Mouse (Mus musculus) hindbrain, embryonic 11.5 days (tissue): ENCODE results near the gene Ctnnbl1. TPM values are rescaled to one million over a fixed set of nuclear protein-coding genes. Genes with fewer than 3 reads are reported as not detected.

Experiments used
- ATAC-seq: fragments of 200-750 bp; cut with Nextera tagmentation; 2 replicates; pipeline ENCODE4 v1.8.0; 2017; ENCODE audit warnings: mild to moderate bottlenecking, moderate TSS enrichment, moderate library complexity; ENCODE audit not compliant: low FRiP score
- DNase-seq: peaks from one replicate; pipeline ENCODE4 v3.0.0-alpha.2; 2015; ENCODE audit warnings: low spot score
- H3K27ac ChIP-seq: fragments of 300-500 bp; sonication (generic); 2 replicates; pipeline ENCODE4 v1.5.1; 2014; ENCODE audit warnings: mild to moderate bottlenecking, low read depth, low read length
- H3K27me3 ChIP-seq: fragments of 300-500 bp; sonication (generic); 2 replicates; pipeline ENCODE4 v1.6.1; 2014; ENCODE audit warnings: mild to moderate bottlenecking, low read length, moderate library complexity, mixed read lengths; ENCODE audit not compliant: control insufficient read depth, insufficient read depth
- H3K36me3 ChIP-seq: fragments of 300-500 bp; sonication (generic); 2 replicates; pipeline ENCODE4 v1.6.1; 2014; ENCODE audit warnings: mild to moderate bottlenecking, low read length, moderate library complexity, mixed read lengths; ENCODE audit not compliant: control insufficient read depth, insufficient read depth
- H3K4me1 ChIP-seq: fragments of 300-500 bp; sonication (generic); replicated peaks from 2 replicates; pipeline ENCODE4 v1.6.1; 2014; ENCODE audit warnings: low read length, mixed read lengths; ENCODE audit not compliant: control insufficient read depth, insufficient read depth
- H3K4me2 ChIP-seq: fragments of 300-500 bp; sonication (generic); replicated peaks from 2 replicates; pipeline ENCODE4 v1.6.1; 2014; ENCODE audit warnings: mild to moderate bottlenecking, low read depth, low read length
- H3K4me3 ChIP-seq: fragments of 300-500 bp; sonication (generic); 2 replicates; pipeline ENCODE4 v1.5.1; 2014; ENCODE audit warnings: low read depth, low read length
- H3K9ac ChIP-seq: fragments of 300-500 bp; sonication (generic); 2 replicates; pipeline ENCODE4 v1.6.1; 2014; ENCODE audit warnings: low read depth, low read length
- H3K9me3 ChIP-seq: fragments of 300-500 bp; sonication (generic); 2 replicates; pipeline ENCODE4 v1.6.1; 2016; ENCODE audit warnings: low read length; ENCODE audit not compliant: control insufficient read depth
- WGBS: fragments of 180-500 bp; shearing (Covaris S2); extraction: QIAGEN DNeasy Blood & Tissue Kit; methylation state at CpG from one replicate; pipeline ENCODE4 v1.1.7; 2014; 5-methylcytosine and 5-hydroxymethylcytosine counted together
- polyA plus RNA-seq: library from polyadenylated mRNA; unstranded; fragments of >200 nt; fragmentation: Nextera tagmentation; extraction: Ambion mirVana; gene quantifications from 2 replicates; pipeline ENCODE4 v1.2.1, GENCODE M21; 2014

Ctnnbl1 gene
- 90.1 and 104 TPM in 2 replicates for polyA plus RNA-seq

DNA sequence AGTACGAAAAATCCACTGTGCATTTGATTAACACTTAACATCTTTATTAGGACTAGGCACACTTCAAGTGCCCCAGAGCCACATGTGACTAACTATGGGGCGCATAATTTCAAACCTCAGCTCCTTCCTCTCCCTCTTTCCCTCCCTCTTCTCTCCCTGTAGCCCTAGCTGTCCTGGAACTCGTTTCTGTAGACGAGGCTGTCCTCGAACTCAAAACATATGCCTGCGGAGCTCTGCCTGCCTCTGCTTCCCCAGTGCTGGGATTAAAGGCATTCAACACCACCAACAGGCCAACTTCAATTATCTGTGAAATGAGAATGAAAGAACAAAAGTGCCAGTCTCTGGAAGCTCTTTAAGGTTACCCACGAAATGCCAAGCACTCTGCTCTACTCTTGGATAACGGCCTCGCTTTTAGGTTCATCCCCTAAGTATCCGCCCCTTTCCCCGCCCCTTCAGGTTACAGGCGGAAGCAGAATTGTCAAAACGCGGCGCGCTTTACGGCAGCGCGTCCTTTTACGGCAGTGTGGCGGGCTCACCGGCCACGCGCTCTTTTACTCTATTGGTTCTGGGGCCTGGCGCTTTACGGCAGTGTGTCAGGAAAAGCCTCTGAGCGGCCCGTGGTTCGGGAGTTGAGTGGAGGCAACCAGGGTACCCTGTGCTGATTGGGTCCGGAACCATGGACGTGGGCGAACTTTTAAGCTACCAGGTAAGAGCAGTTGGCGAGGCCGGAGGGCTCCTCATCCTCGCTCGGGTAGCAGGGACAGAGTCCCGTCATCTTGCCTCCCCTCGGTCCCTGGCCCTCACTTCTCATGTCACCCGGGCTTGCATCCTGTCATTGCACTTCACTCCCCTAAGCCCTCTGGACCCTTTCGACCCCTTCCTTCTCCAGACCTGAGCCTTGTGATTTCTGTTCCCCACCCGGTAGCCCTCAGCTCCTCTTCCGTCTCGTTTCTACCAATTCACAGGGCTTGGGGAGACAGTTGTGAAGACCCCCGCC is at the start of gene Ctnnbl1:
Gene Ctnnbl1, plus strand, starts transcription at position 548 of the 997 bp plus-strand sequence.
- peaks cover 2% of the 10 kb centered on the region for H3K4me1 ChIP-seq
- H3K27me3 ChIP-seq = no peaks in the 10 kb centered on the region
- no peaks in the 10 kb centered on the region for H3K9me3 ChIP-seq
- DNase-seq (peak; percentile 100), ATAC-seq (peak; percentile 95)
- peak within 1 kb of the TSS; percentile 77 for H3K9ac ChIP-seq
- H3K27ac ChIP-seq = no peak within 1 kb of the TSS
- H3K4me3 ChIP-seq = peak within 1 kb of the TSS; percentile 81
- WGBS = 11% methylated on average over 44 of the region's 44 CpGs
- no peaks in the 10 kb centered on the region for H3K36me3 ChIP-seq
- peak within 1 kb of the TSS; percentile 68 for H3K4me2 ChIP-seq

DNA sequence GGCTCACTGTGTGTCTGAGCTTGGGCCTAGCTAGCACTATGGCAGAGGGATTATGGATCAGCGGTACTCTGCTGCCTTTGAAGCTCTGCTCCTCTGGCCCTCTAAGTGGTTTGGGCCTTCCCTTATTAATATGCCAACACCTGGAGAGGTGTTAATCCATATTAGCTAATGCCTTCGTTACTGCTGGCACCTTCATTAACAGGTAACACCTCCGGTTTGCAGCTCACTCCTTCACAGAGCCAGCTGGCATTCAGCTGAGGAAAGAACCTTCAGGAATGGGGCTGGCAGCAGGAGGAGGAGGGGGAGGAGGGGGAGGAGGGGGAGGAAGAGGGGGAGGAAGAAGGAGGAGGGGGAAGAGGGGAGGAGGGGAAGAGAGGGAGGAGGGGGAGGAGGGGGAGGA is 49.7 kb upstream of the Ctnnbl1 start:
- Histone ChIP-seq H3K9ac (no peak overlapping the region), H3K9me3 (no peaks in the 10 kb centered on the region), H3K4me1 (peaks cover 7% of the 10 kb centered on the region), H3K27ac (no peak overlapping the region), H3K4me2 (no peak overlapping the region), H3K4me3 (no peak overlapping the region), H3K36me3 (no peaks in the 10 kb centered on the region), H3K27me3 (no peaks in the 10 kb centered on the region)
- 57% methylated on average over 3 of the region's 3 CpGs for WGBS
- DNase-seq = no peak
- ATAC-seq = no peak

DNA sequence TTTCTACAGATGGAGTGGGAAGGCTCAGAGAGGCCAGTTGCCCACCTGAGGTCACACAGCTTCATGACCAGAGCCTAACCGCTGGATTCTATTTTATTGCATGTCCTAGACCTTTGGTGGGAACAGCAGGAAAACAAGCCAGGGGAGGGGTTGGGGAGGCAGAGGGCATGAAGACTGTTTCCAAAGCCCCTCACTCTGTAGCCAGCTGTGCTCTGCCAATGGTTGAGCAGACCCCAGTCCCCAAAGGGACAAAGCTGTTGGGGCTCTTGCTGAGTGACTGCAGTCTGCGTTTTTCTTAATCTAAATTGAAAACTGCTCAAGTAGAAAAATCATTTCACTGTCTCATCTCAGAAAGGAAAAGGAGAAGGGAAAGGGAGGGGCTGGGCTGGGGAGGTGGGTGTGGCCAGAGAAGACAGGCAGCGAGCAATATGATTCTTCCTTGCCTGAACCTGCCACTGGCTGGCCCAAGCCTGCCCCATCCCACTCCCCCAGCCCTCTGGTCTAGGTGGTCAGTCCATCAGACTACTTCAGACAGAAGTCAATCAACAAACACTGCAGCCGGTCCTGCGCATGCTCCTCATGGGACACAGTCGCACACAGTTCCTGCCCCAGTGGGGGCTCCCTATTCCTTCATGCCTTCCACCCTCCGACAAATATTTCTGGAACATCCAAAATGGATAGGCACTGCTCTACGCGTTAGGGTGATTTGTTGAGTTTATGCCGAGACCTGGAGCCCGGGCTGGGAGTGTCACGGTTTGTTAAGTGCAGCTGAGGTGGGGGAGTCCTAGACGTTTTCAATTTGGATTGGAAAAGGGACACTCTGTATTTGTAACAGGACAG is 45.7 kb upstream of the Ctnnbl1 start:
- Histone ChIP-seq H3K36me3 (no peaks in the 10 kb centered on the region), H3K4me1 (peaks cover 15% of the 10 kb centered on the region), H3K27me3 (no peaks in the 10 kb centered on the region), H3K9ac (no peak overlapping the region; the same call in 1 of the 2 replicates), H3K27ac (peak overlapping the region; percentile 68), H3K4me3 (no peak overlapping the region), H3K4me2 (no peak overlapping the region), H3K9me3 (no peaks in the 10 kb centered on the region)
- WGBS = 63% methylated on average over 13 of the region's 13 CpGs
- peak; percentile 59; the same call in 1 of the 2 replicates for ATAC-seq
- peak; percentile 37 for DNase-seq

DNA sequence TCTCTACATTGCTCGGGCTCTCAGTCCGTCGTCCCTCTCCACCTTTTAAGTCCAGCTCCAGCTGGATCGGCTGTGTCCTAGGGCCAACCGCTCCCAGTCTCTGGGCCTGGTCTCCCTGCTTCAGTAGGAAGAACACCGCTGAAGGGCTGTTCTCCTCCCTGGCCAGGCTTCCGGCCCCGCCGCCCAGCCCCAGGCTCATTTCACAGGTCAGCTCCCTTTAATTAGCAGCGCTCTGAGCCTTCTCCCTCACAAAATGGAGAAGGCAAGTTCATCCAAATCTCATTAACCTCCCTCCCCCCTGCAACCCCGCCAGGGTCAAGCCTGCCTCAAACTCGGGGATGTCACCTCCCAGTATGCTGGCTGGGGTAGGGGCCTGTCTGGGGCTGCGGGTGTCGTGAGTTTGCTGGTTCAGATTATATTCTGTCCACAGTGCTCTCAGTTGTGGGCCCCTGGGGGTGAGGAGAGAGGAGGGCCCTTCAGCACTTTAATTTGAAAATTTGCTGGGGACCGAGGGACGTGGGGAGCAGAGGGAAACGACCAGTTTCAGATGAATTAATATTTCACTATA is 44.8 kb upstream of the Ctnnbl1 start:
- no peak overlapping the region for H3K4me3 ChIP-seq
- peaks cover 16% of the 10 kb centered on the region for H3K4me1 ChIP-seq
- no peak overlapping the region for H3K4me2 ChIP-seq
- peak; percentile 50 for DNase-seq
- peak overlapping the region; percentile 68 for H3K27ac ChIP-seq
- H3K9me3 ChIP-seq = no peaks in the 10 kb centered on the region
- H3K9ac ChIP-seq = peak overlapping the region; percentile 23; the same call in 1 of the 2 replicates
- ATAC-seq = peak; percentile 34; the same call in 1 of the 2 replicates
- WGBS = 22% methylated on average over 17 of the region's 17 CpGs
- no peaks in the 10 kb centered on the region for H3K36me3 ChIP-seq
- H3K27me3 ChIP-seq = no peaks in the 10 kb centered on the region

DNA sequence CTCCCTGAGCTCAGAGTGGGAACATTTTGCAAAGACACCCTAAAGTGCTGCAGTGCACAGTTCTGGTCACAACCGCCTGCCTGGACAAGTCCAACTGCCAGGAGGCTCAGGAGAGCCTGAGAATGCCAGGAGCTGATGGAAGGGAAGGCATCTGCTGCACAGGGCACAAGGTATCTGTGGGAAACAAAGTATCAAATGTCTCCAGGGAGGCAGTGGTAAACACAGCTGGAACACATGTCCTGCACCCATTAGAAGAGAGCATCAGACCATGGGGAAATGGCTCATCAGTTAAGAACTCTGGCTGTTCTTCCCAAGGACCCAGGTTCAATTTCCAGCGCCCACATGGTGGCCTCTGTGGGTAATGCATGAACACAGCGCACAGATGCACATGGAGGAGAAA is 43.6 kb upstream of the Ctnnbl1 start:
- H3K27me3 ChIP-seq = no peaks in the 10 kb centered on the region
- H3K4me2 ChIP-seq = no peak overlapping the region
- H3K4me3 ChIP-seq = no peak overlapping the region
- no peaks in the 10 kb centered on the region for H3K36me3 ChIP-seq
- H3K27ac ChIP-seq = 0 out of 2 replicates have a peak overlapping the region, but pooled peaks have one; percentile 24
- ATAC-seq (no peak), DNase-seq (no peak)
- WGBS = 80% methylated on average over 3 of the region's 3 CpGs
- peaks cover 16% of the 10 kb centered on the region for H3K4me1 ChIP-seq
- H3K9ac ChIP-seq = no peak overlapping the region
- H3K9me3 ChIP-seq = no peaks in the 10 kb centered on the region

DNA sequence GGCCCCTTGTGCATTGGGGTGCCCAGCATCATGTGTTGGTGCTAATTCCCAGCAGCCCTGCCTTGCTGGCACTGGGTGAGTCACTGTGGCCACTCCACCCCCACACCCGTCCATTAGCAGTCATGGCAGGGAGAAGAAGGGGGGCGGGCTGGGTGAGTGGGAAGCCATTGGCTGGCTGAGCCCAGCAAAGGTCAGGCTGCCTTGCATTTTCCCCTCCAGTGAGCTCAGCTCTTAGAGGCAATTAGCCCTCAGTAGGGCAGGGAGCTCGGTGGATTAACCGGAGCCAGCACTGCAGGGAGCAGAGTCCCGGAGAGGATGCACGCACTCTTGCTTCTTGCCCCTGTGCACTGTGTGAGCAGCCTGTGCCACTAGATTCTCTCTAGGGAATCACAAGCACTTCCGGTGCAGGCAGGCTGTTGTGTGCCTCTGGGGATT is 40.9 kb upstream of the Ctnnbl1 start:
- ATAC-seq = peak; percentile 85

DNA sequence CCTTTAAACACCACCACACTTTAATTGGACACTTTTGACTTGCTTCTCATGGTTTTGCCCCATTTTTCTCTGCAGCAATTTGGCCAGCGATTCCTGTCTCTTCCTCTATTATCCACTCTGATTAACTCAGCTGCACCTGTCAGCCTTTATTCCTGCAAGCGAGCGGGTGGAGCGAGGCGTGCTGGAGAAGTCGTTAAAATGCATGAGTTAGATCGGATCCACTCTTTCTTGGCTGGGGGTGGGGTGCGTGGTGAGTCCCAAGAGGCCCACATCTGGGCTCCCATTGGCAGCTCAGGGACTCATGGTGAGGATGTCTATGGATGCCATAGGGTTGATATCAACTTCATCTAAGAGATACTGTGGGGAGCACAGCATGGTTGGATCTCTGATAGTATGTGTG is 34.0 kb upstream of the Ctnnbl1 start:
- Histone ChIP-seq H3K9ac (no peak overlapping the region), H3K27me3 (no peaks in the 10 kb centered on the region; the same call in none of the 2 replicates), H3K27ac (no peak overlapping the region), H3K9me3 (no peaks in the 10 kb centered on the region), H3K4me1 (peaks cover 6% of the 10 kb centered on the region; the same call in 1 of the 2 replicates), H3K4me2 (no peak overlapping the region), H3K4me3 (no peak overlapping the region), H3K36me3 (no peaks in the 10 kb centered on the region)
- 30% methylated on average over 8 of the region's 8 CpGs for WGBS
- DNase-seq (no peak), ATAC-seq (no peak)

More for the DNA sequence above, 40.9 kb upstream of the Ctnnbl1 start:
- H3K4me3 ChIP-seq = no peak overlapping the region
- 0 out of 2 replicates have a peak overlapping the region, but pooled peaks have one; percentile 19 for H3K9ac ChIP-seq
- no peak overlapping the region for H3K4me2 ChIP-seq
- H3K27me3 ChIP-seq = no peaks in the 10 kb centered on the region
- H3K36me3 ChIP-seq = no peaks in the 10 kb centered on the region
- no peaks in the 10 kb centered on the region for H3K9me3 ChIP-seq
- H3K27ac ChIP-seq = peak overlapping the region; percentile 67
- 6% methylated on average over 6 of the region's 7 CpGs for WGBS
- H3K4me1 ChIP-seq = peaks cover 16% of the 10 kb centered on the region
- peak; percentile 61 for DNase-seq
